ENCODE assay signal across 11 mouse cellular contexts in genomic region chr8:104096644-104097043, GRCm38 (mm10). TPM values are rescaled to one million over a fixed set of nuclear protein-coding genes. Genes with fewer than 3 reads are reported as not detected.
A peak's percentile ranks its signal among the peaks of the same experiment; 100 is the strongest.
DNase-seq lines count a peak whose midpoint lies in the region; ATAC-seq lines count a peak whose summit lies in the region.
"Had no signal": no experiment of that assay in that cellular context is flagged by ENCODE, and none has a peak within 500 bp of the region (broad histone marks: within the 10 kb centered on the region; RNA-seq: fewer than 3 reads in every experiment).

No protein-coding gene starts in this region.

- 38% methylated on average over 10 of the region's 10 CpGs for WGBS in lung, embryonic 15.5 days
- WGBS in kidney, embryonic 16.5 days: 39% methylated on average over 10 of the region's 10 CpGs
- 51% methylated on average over 10 of the region's 10 CpGs for WGBS in stomach, embryonic 14.5 days

- peaks cover 30% of the 10 kb centered on the region for H3K4me1 ChIP-seq in lung, embryonic 15.5 days
- H3K4me1 ChIP-seq in kidney, embryonic 16.5 days (ENCODE audit: insufficient read depth, low read length): peaks cover 22% of the 10 kb centered on the region
- no peaks in the 10 kb centered on the region for H3K4me1 ChIP-seq in stomach, embryonic 14.5 days (ENCODE audit: control insufficient read depth, insufficient read depth, low read length)
- H3K4me1 ChIP-seq: neural tube, embryonic 12.5 days had no signal

- H3K27me3 ChIP-seq in lung, embryonic 15.5 days: no peaks in the 10 kb centered on the region
- H3K27me3 ChIP-seq in kidney, embryonic 16.5 days (ENCODE audit: insufficient read depth, low read length): no peaks in the 10 kb centered on the region
- H3K27me3 ChIP-seq in stomach, embryonic 14.5 days (ENCODE audit: control insufficient read depth, insufficient read depth, low read length): no peaks in the 10 kb centered on the region
- H3K27me3 ChIP-seq: neural tube, embryonic 12.5 days had no signal

- no peak overlapping the region for H3K9ac ChIP-seq in lung, embryonic 15.5 days
- no peak overlapping the region for H3K9ac ChIP-seq in kidney, embryonic 16.5 days (replicated peaks; ENCODE audit: low read length)
- H3K9ac ChIP-seq in stomach, embryonic 14.5 days (replicated peaks; ENCODE audit: low read depth, low read length): no peak overlapping the region
- H3K9ac ChIP-seq: neural tube, embryonic 12.5 days had no signal

- no peaks in the 10 kb centered on the region for H3K36me3 ChIP-seq in lung, embryonic 15.5 days
- H3K36me3 ChIP-seq in kidney, embryonic 16.5 days (ENCODE audit: insufficient read depth, low read length): no peaks in the 10 kb centered on the region
- no peaks in the 10 kb centered on the region for H3K36me3 ChIP-seq in stomach, embryonic 14.5 days (ENCODE audit: control insufficient read depth, insufficient read depth, low read length)
- H3K36me3 ChIP-seq: neural tube, embryonic 12.5 days had no signal

- DNase-seq in adrenal gland, postnatal 14 days: peak; percentile 39
- no peak for DNase-seq in adrenal gland, postnatal 10 days
- DNase-seq in lung, postnatal 14 days: no peak
- no peak for DNase-seq in cerebellum, postnatal 25 days
- DNase-seq in thymus, postnatal 10 days (ENCODE audit: low spot score in 2 of 2): no peak
- DNase-seq: spleen, adult 18-20 months had no signal

- H3K4me2 ChIP-seq in lung, embryonic 15.5 days: peak overlapping the region; percentile 21; the same call in 1 of the 2 replicates
- H3K4me2 ChIP-seq in kidney, embryonic 16.5 days (replicated peaks; ENCODE audit: low read depth, low read length): no peak overlapping the region
- no peak overlapping the region for H3K4me2 ChIP-seq in stomach, embryonic 14.5 days (replicated peaks; ENCODE audit: low read depth, low read length)
- H3K4me2 ChIP-seq: neural tube, embryonic 12.5 days had no signal

- peak; percentile 21; the same call in 1 of the 2 replicates for ATAC-seq in lung, embryonic 15.5 days (ENCODE audit: borderline replicate concordance, extremely low read depth, low FRiP score, low TSS enrichment)
- peak; percentile 69 for ATAC-seq in kidney, embryonic 16.5 days (ENCODE audit: low FRiP score, low TSS enrichment)
- ATAC-seq in stomach, embryonic 14.5 days (ENCODE audit: insufficient number of reproducible peaks, insufficient read depth, low FRiP score, low read depth): 0 out of 2 replicates have a peak, but pooled peaks have one; percentile 25

- no peak overlapping the region for H3K4me3 ChIP-seq in lung, embryonic 15.5 days
- H3K4me3 ChIP-seq in kidney, embryonic 16.5 days (ENCODE audit: low read length): no peak overlapping the region
- no peak overlapping the region for H3K4me3 ChIP-seq in stomach, embryonic 14.5 days (ENCODE audit: low read depth, low read length)
- H3K4me3 ChIP-seq: neural tube, embryonic 12.5 days had no signal

- peak overlapping the region; percentile 85 for H3K27ac ChIP-seq in lung, embryonic 15.5 days
- peak overlapping the region; percentile 87 for H3K27ac ChIP-seq in kidney, embryonic 16.5 days (ENCODE audit: low read length)
- peak overlapping the region; percentile 61; the same call in 1 of the 2 replicates for H3K27ac ChIP-seq in stomach, embryonic 14.5 days (ENCODE audit: low read length)
- H3K27ac ChIP-seq: neural tube, embryonic 12.5 days had no signal

- no peaks in the 10 kb centered on the region for H3K9me3 ChIP-seq in lung, embryonic 15.5 days
- H3K9me3 ChIP-seq in kidney, embryonic 16.5 days (ENCODE audit: low read length): no peaks in the 10 kb centered on the region
- no peaks in the 10 kb centered on the region for H3K9me3 ChIP-seq in stomach, embryonic 14.5 days (ENCODE audit: control insufficient read depth, low read depth, low read length)
- H3K9me3 ChIP-seq: neural tube, embryonic 12.5 days had no signal

RNA-seq across cellular contexts. Expression of gene Cdh5, which starts 4.8 kb away (rescaled TPM):
- 137 and 152 TPM in 2 replicates for total RNA-seq in adrenal gland, postnatal 14 days (2021)
- total RNA-seq in adrenal gland, postnatal 10 days (2021): 100 to 1,000 TPM; 161 to 189 TPM
- 71.2 and 74.7 TPM in 2 replicates for polyA plus RNA-seq in lung, embryonic 15.5 days (2015; fragmentation: Nextera tagmentation; extraction: Ambion mirVana)
- polyA plus RNA-seq in kidney, embryonic 16.5 days (2015; fragmentation: Nextera tagmentation; extraction: Ambion mirVana): 38.1 and 42.2 TPM in 2 replicates
- 30.2 and 33.1 TPM in 2 replicates for polyA plus RNA-seq in stomach, embryonic 14.5 days (2014; fragmentation: Nextera tagmentation; extraction: Ambion mirVana)
- total RNA-seq: common myeloid progenitor, adult 5-6 weeks had no signal
